Mouse (Mus musculus) liver, postnatal 0 days (tissue): Measurements from ENCODE around the gene Acaca.

Experiments used
- CTCF ChIP-seq: sonication (generic); IDR thresholded peaks from 2 replicates; pipeline ENCODE4 v1.5.1; 2016; ENCODE audit warnings: antibody characterized with exemption, low read depth
- EP300 ChIP-seq: IDR thresholded peaks from 2 replicates; pipeline ENCODE4 v1.6.1; 2016; ENCODE audit warnings: antibody characterized with exemption, low read depth, mild to moderate bottlenecking

DNA sequence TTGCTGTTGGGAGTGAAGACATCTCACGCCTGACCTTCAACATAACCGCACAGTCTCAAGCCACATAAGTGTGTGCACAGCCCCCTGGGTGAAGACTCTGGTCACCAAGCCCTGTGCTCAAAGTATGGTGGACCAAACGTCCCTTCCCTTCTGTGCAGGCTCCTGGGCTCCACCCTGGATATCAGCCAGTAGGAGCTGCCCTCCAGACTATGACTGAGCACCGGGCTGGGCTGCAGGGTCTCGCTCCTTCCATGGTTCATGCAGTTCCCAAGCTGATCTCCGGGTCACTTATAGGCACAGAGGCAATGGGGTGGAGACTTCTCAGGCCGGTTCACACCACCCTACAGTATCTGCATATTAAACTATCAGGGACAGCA is 282.2 kb downstream of the Acaca start:
- no peak for TF ChIP-seq CTCF
- TF ChIP-seq EP300 = no peak
